Mouse (Mus musculus) forebrain, embryonic 15.5 days (tissue): ENCODE results near the gene Ostm1. TPM values are rescaled to one million over a fixed set of nuclear protein-coding genes. Genes with fewer than 3 reads are reported as not detected.

Experiments used
- ATAC-seq: fragments of 200-750 bp; cut with Nextera tagmentation; replicated peaks from 2 replicates; pipeline ENCODE4 v1.8.0; 2017; ENCODE audit warnings: mild to moderate bottlenecking, moderate TSS enrichment, moderate library complexity
- H3K27ac ChIP-seq: fragments of 300-500 bp; sonication (generic); replicated peaks from 2 replicates; pipeline ENCODE4 v1.5.1; 2015; ENCODE audit warnings: mild to moderate bottlenecking, inconsistent platforms
- H3K27me3 ChIP-seq: fragments of 300-500 bp; sonication (generic); 2 replicates; pipeline ENCODE4 v1.6.1; 2015; ENCODE audit warnings: inconsistent platforms
- H3K36me3 ChIP-seq: fragments of 300-500 bp; sonication (generic); 2 replicates; pipeline ENCODE4 v1.6.1; 2015; ENCODE audit warnings: mild to moderate bottlenecking, inconsistent platforms
- H3K4me1 ChIP-seq: fragments of 300-500 bp; sonication (generic); 2 replicates; pipeline ENCODE4 v1.6.1; 2015; ENCODE audit warnings: inconsistent platforms
- H3K4me2 ChIP-seq: fragments of 300-500 bp; sonication (generic); replicated peaks from 2 replicates; pipeline ENCODE4 v1.6.1; 2015; ENCODE audit warnings: mild to moderate bottlenecking, inconsistent platforms
- H3K4me3 ChIP-seq: fragments of 300-500 bp; sonication (generic); 2 replicates; pipeline ENCODE4 v1.5.1; 2015; ENCODE audit warnings: mild to moderate bottlenecking, inconsistent platforms
- H3K9ac ChIP-seq: fragments of 300-500 bp; sonication (generic); replicated peaks from 2 replicates; pipeline ENCODE4 v1.6.1; 2015; ENCODE audit warnings: mild to moderate bottlenecking, inconsistent platforms
- H3K9me3 ChIP-seq: fragments of 300-500 bp; sonication (generic); 2 replicates; pipeline ENCODE4 v1.6.1; 2016; ENCODE audit warnings: inconsistent platforms
- WGBS: fragments of 180-500 bp; shearing (Covaris S2); methylation state at CpG from one replicate; pipeline ENCODE4 v1.1.7; 2015; ENCODE audit warnings: mixed read lengths; 5-methylcytosine and 5-hydroxymethylcytosine counted together
- polyA plus RNA-seq: library from polyadenylated mRNA; unstranded; fragments of >200 nt; fragmentation: Nextera tagmentation; extraction: Ambion mirVana; gene quantifications from 2 replicates; pipeline ENCODE4 v1.2.1, GENCODE M21; 2015

The Ostm1 gene
- polyA plus RNA-seq, 1 experiment from 2014 or later, result 51.5 TPM

DNA sequence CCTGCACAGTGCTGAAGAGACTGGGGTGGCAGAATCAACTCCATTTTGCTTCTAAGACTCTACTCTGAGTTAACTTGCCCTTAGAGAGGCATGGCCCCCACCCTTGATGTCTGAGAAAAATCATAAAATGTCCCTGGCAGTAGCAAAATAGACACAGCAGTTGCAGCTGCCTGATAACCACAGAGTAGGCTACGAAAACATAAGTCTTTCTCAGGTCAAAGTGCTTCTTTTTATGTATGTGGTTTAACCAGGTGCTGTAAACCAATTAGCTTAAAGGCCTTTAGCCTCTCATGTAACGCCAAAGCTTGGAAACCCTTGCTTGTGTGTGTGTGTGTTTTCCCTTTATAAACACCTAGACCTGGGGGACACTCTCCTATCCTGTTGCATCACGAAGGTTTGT is 89.2 kb downstream of the Ostm1 start:
- no peak for ATAC-seq
- H3K9ac ChIP-seq, result no peak overlapping the region
- no peaks in the 10 kb centered on the region for H3K27me3 ChIP-seq
- H3K36me3 ChIP-seq, result no peaks in the 10 kb centered on the region
- H3K27ac ChIP-seq, result no peak overlapping the region
- 91% methylated on average over 3 of the region's 3 CpGs for WGBS
- no peak overlapping the region for H3K4me3 ChIP-seq
- H3K4me2 ChIP-seq, result no peak overlapping the region
- no peaks in the 10 kb centered on the region for H3K4me1 ChIP-seq
- no peaks in the 10 kb centered on the region for H3K9me3 ChIP-seq

DNA sequence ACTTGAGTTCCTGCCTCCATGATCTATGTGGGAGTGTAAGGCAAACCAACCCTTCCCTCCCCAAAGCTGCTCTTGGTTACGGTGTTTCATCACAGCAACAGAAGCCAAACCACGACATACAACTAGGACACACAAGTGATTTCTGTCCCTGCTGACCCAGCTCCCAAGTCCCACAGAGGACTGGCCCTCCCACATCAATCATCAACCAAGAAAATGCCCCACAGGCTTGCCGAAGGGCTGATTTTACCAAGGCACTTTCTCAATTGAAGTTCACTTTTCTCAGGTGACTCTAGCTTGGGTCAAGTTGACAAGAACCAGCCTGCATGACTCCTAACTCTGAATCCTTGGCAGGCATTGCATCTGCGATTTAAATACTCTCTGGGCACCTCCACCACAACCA is 91.9 kb downstream of the Ostm1 start:
- no peaks in the 10 kb centered on the region for H3K9me3 ChIP-seq
- H3K9ac ChIP-seq, result no peak overlapping the region
- no peaks in the 10 kb centered on the region for H3K36me3 ChIP-seq
- WGBS, result 94% methylated on average over 4 of the region's 4 CpGs
- peaks cover 17% of the 10 kb centered on the region; the same call in 1 of the 2 replicates for H3K4me1 ChIP-seq
- no peak overlapping the region for H3K4me3 ChIP-seq
- ATAC-seq, result no peak
- H3K27ac ChIP-seq, result no peak overlapping the region
- no peak overlapping the region for H3K4me2 ChIP-seq
- no peaks in the 10 kb centered on the region for H3K27me3 ChIP-seq

DNA sequence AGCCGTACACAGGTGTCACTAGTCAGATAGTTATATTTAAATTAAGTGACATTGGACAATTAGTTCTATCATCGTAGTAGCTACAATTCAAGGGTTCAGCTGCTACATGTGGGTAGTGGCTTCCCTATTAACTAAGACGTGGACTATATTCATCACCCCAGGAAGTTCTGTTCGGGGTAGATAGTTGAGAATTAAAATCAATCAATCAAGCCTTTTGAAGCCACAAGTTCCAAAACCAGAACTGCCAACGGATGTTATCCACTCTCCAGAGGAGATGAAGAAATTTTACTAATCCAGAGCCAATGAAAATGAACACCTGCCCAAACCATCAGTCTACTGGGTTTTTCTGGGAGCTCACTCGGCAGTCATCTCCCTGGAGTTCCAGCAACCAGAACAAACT is 94.7 kb downstream of the Ostm1 start:
- 44% methylated on average over 6 of the region's 6 CpGs for WGBS
- Histone ChIP-seq H3K4me1 (peaks cover 21% of the 10 kb centered on the region; the same call in 1 of the 2 replicates), H3K27me3 (no peaks in the 10 kb centered on the region), H3K27ac (peak overlapping the region; percentile 67), H3K9ac (peak overlapping the region; percentile 81), H3K9me3 (no peaks in the 10 kb centered on the region), H3K36me3 (no peaks in the 10 kb centered on the region), H3K4me2 (peak overlapping the region; percentile 62), H3K4me3 (peak overlapping the region; percentile 84)
- peak; percentile 18; the same call in 1 of the 2 replicates for ATAC-seq

DNA sequence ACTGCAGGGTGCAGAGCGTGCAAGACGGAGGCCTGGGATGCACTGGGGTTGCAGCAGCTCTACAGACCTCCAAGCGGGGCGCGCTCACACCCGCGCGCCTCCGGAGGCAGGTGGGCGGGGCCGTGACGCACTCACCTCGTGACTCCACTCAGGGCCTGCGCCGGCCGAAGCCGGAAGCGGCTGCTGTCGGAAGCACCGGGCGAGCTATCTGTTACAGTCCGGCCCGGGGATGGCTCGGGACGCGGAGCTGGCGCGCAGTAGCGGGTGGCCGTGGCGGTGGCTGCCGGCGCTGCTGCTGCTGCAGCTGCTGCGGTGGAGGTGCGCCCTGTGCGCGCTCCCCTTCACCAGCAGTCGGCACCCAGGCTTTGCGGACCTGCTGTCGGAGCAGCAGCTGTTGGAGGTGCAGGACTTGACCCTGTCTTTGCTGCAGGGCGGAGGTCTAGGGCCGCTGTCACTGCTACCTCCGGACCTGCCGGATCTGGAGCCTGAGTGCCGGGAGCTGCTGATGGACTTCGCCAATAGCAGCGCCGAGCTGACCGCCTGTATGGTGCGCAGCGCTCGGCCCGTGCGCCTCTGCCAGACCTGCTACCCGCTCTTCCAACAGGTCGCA is 95.2 kb downstream of the Ostm1 start:
- ATAC-seq, result peak; percentile 98
- H3K27ac ChIP-seq, result peak overlapping the region; percentile 67

DNA sequence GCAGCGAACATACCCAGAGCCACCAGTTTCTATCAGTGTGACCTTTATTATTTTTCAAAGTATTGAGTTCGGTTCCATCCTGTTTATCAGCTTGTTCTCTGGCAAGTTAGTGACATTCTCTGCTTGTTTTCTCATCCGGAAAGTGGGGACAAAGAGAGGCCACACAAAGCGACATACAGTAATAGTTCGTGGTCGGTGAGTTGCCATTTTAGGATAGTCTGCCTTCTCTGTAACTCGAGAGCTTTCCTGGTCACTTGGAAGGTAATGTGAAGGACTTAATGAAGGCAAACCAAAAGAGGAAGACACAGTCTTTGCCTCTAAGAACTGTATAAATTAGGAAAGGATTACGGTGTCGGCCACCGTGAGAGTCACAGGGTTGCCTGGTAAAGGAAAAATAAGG is 96.0 kb downstream of the Ostm1 start:
- Histone ChIP-seq H3K27me3 (no peaks in the 10 kb centered on the region), H3K27ac (no peak overlapping the region), H3K4me3 (peak overlapping the region; percentile 84), H3K9me3 (no peaks in the 10 kb centered on the region), H3K4me1 (peaks cover 21% of the 10 kb centered on the region; the same call in 1 of the 2 replicates), H3K36me3 (peaks cover 10% of the 10 kb centered on the region), H3K4me2 (peak overlapping the region; percentile 62), H3K9ac (peak overlapping the region; percentile 81)
- WGBS, result 12% methylated on average over 10 of the region's 10 CpGs
- no peak for ATAC-seq

More for the DNA sequence above, 95.2 kb downstream of the Ostm1 start:
- H3K9ac ChIP-seq, result peak overlapping the region; percentile 81
- H3K9me3 ChIP-seq, result no peaks in the 10 kb centered on the region
- WGBS, result under 1% methylated on average over 56 of the region's 56 CpGs
- H3K36me3 ChIP-seq, result peaks cover 3% of the 10 kb centered on the region; the same call in 1 of the 2 replicates
- H3K4me3 ChIP-seq, result peak overlapping the region; percentile 84
- H3K4me1 ChIP-seq, result peaks cover 21% of the 10 kb centered on the region; the same call in 1 of the 2 replicates
- H3K27me3 ChIP-seq, result no peaks in the 10 kb centered on the region
- peak overlapping the region; percentile 62 for H3K4me2 ChIP-seq

DNA sequence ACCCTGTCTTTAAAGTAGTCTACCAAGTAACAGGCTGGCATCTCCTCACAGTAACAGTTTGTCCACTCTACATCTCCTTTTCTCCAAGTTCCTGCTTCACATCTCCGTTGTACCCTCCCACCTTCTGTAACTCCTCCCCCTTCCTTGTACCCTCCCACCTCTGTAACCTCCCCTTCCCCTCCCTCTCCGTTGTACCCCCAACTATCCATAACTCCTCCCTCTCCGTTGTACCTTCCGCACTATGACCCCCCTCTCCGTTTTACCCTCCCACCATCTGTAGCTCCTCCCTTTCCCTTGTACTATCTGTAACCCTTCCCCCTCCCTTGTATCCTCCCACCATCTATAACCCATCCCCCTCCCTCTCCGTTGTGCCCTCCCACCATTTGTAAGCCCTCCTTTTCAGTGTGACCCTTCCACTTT is 97.0 kb downstream of the Ostm1 start:
- no peak for ATAC-seq
- H3K4me3 ChIP-seq, result no peak overlapping the region
- H3K4me2 ChIP-seq, result 0 out of 2 replicates have a peak overlapping the region, but pooled peaks have one; percentile 4
- WGBS, result 20% methylated on average over 6 of the region's 6 CpGs
- H3K27me3 ChIP-seq, result no peaks in the 10 kb centered on the region
- H3K9ac ChIP-seq, result no peak overlapping the region
- peaks cover 10% of the 10 kb centered on the region for H3K36me3 ChIP-seq
- H3K27ac ChIP-seq, result no peak overlapping the region
- H3K4me1 ChIP-seq, result peaks cover 21% of the 10 kb centered on the region; the same call in 1 of the 2 replicates
- H3K9me3 ChIP-seq, result no peaks in the 10 kb centered on the region

DNA sequence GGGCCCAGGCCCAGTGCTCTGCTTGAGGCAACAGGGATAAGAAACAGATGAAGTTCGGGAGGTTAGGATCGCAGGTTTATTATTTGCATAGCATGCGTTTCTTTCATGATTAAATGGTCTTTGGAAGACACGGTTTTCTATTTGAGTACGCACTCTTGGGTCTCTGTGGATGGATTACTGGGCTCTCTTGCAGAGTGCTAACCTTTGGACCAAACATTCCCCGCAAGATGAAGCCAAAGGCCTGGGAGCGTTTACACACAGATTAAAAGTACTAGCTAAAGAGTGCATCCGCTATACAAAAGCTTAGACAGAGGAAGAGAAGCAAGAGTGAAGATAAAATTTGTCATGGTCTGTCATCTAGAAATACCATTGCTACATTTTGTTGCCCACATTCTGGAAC is 98.8 kb downstream of the Ostm1 start:
- no peak overlapping the region for H3K4me3 ChIP-seq
- no peaks in the 10 kb centered on the region for H3K27me3 ChIP-seq
- ATAC-seq, result no peak
- H3K27ac ChIP-seq, result no peak overlapping the region
- 89% methylated on average over 8 of the region's 8 CpGs for WGBS
- H3K4me1 ChIP-seq, result peaks cover 21% of the 10 kb centered on the region; the same call in 1 of the 2 replicates
- no peaks in the 10 kb centered on the region for H3K9me3 ChIP-seq
- H3K36me3 ChIP-seq, result peaks cover 10% of the 10 kb centered on the region
- H3K9ac ChIP-seq, result no peak overlapping the region
- no peak overlapping the region for H3K4me2 ChIP-seq

DNA sequence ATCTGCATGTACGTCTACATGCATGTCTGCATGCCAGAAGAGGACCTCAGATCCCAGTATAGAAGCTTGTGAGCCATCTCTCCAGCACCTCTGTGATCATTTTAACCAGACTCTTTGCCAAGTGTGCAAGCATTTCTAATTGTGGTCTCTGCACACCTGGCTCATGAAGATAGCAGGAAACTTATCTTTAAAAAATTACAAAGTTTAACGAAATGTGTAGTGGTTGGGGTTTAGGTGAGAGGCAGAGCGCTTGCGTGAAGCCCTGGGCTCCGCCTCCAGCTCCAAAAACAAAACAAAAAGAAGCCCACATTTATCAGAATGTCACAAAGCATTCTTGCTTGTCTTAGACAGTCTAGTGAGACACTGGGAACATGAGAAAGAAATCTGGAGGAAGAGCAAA is 104.3 kb downstream of the Ostm1 start:
- no peak overlapping the region for H3K4me3 ChIP-seq
- H3K9ac ChIP-seq, result no peak overlapping the region
- 91% methylated on average over 5 of the region's 5 CpGs for WGBS
- no peaks in the 10 kb centered on the region for H3K9me3 ChIP-seq
- H3K4me2 ChIP-seq, result no peak overlapping the region
- no peaks in the 10 kb centered on the region for H3K27me3 ChIP-seq
- no peak overlapping the region for H3K27ac ChIP-seq
- no peak for ATAC-seq
- peaks cover 13% of the 10 kb centered on the region for H3K4me1 ChIP-seq
- peaks cover 10% of the 10 kb centered on the region for H3K36me3 ChIP-seq

DNA sequence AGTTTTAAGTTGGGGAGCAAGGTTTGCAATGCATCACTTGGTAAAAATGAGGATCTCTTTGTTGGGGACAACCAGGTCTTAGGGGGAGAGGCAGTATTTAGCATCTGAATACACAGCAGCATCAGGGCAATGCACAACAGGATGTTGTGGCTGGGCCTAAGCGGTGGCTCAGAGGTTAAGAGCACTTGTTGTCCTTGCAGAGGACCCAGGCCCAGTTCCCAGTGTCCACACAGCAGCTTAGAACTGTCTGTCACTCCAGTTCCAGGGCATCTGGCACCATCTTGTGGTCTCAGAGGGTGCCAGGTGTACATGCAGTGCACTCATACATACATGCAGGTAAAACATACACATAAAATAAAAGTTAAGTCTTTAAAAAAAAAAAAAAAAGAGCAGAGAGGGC is 106.1 kb downstream of the Ostm1 start:
- Histone ChIP-seq H3K27me3 (no peaks in the 10 kb centered on the region), H3K9ac (no peak overlapping the region), H3K4me3 (no peak overlapping the region), H3K9me3 (no peaks in the 10 kb centered on the region), H3K36me3 (no peaks in the 10 kb centered on the region), H3K27ac (no peak overlapping the region), H3K4me2 (no peak overlapping the region), H3K4me1 (peaks cover 13% of the 10 kb centered on the region)
- ATAC-seq, result no peak
- 71% methylated on average over 1 of the region's 1 CpGs for WGBS

DNA sequence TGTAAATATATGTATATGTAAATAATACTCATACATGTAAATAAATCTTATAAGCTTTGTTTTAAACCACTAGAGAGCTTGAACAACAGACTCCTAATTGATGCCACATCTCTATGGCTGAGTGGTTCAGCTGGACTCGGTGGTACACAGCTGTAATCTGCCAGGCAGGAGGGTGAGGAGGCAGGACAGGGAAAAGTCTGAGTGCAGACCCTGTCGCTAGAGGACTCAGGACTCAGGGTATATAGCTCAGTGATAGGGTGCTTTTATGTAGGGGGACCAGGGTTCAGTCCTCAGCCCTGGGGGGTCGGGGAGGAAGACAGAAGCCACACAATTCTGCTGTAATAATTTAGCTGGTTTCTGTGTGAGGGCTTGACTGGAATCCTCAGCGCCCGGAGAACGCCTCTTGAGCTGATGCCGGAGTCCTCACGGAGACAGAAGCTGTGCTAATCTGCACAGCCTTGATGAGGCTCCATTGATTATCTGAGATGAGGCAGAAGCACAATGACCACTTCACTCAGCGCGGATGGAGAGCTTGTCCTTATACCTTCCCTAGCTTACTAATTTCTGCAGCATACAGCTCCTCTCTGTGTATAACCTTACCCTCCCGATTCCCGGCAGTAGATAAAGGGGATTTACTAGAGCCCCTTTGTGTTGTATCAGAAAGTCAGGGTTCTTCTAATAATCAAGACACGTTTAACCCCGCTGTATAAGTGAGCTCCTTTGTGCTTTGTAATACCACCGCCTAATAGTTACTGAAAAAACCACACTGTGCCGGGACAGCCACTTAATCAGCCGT is 106.8 kb downstream of the Ostm1 start:
- H3K4me1 ChIP-seq, result peaks cover 13% of the 10 kb centered on the region
- peak overlapping the region; percentile 10; the same call in 1 of the 2 replicates for H3K9ac ChIP-seq
- H3K36me3 ChIP-seq, result no peaks in the 10 kb centered on the region
- H3K4me2 ChIP-seq, result peak overlapping the region; percentile 28
- 11% methylated on average over 17 of the region's 17 CpGs for WGBS
- H3K9me3 ChIP-seq, result no peaks in the 10 kb centered on the region
- peak overlapping the region; percentile 16; the same call in 1 of the 2 replicates for H3K27ac ChIP-seq
- no peaks in the 10 kb centered on the region for H3K27me3 ChIP-seq
- H3K4me3 ChIP-seq, result peak overlapping the region; percentile 12
- ATAC-seq, result peak; percentile 67

DNA sequence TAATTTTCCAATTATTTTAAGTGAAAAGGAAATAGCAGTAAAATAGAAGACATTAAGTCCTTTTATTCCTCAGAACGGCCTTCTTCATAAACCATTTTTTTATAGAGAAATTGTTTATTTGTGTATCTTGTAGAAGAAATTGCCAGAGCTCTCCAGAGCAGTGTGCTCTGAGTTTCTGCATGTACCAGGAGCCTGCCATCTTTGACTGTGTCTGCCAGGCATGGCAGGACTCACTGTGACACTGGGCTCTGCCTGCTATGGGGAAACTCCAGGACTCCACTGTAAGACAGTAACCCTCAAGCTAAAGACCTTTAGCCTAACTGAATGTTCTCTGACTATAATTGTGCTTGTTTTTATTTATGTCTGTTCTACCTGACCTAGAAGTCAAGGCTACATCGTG is 107.4 kb downstream of the Ostm1 start:
- H3K36me3 ChIP-seq, result no peaks in the 10 kb centered on the region
- no peak overlapping the region for H3K9ac ChIP-seq
- H3K27ac ChIP-seq, result no peak overlapping the region
- H3K4me3 ChIP-seq, result peak overlapping the region; percentile 12
- H3K9me3 ChIP-seq, result no peaks in the 10 kb centered on the region
- 48% methylated on average over 2 of the region's 2 CpGs for WGBS
- peak; percentile 70 for ATAC-seq
- H3K4me1 ChIP-seq, result peaks cover 13% of the 10 kb centered on the region
- H3K27me3 ChIP-seq, result no peaks in the 10 kb centered on the region
- H3K4me2 ChIP-seq, result peak overlapping the region; percentile 28

DNA sequence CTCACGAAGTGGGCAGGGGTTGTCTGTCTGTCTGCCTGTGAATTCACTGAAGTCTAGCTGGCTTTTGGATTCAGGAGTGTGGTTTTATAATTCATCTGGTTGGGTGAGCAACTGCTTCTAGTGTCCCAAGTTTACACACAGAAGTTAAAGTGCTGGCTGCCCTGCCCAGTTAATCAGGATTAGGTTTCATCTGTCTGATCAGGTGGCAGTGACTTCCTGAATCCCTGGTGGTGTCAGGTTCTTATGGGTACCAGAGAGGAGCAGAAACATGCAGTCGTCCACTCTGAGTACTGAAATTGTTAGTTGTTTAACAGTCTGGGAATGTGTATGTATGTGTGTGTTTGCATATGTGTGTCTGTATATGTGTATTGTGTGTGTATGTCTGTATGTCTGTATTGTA is 108.5 kb downstream of the Ostm1 start:
- H3K4me1 ChIP-seq, result peaks cover 13% of the 10 kb centered on the region
- H3K27me3 ChIP-seq, result no peaks in the 10 kb centered on the region
- H3K9me3 ChIP-seq, result no peaks in the 10 kb centered on the region
- no peak overlapping the region for H3K27ac ChIP-seq
- H3K9ac ChIP-seq, result no peak overlapping the region
- no peaks in the 10 kb centered on the region for H3K36me3 ChIP-seq
- 80% methylated on average over 2 of the region's 2 CpGs for WGBS
- no peak for ATAC-seq
- no peak overlapping the region for H3K4me3 ChIP-seq
- no peak overlapping the region for H3K4me2 ChIP-seq
